Mouse (Mus musculus) testis, adult 2 months (tissue): ENCODE data around the gene Elane. TPM values are rescaled to one million over a fixed set of nuclear protein-coding genes. Genes with fewer than 3 reads are reported as not detected.

Experiments
- H3K27ac ChIP-seq: fragments of 200-500 bp; 2 replicates; pipeline ENCODE4 v1.5.1; 2012; ENCODE audit warnings: low read depth, low read length; ENCODE audit not compliant: control insufficient read depth, insufficient read depth
- H3K27me3 ChIP-seq: fragments of 200-500 bp; 2 replicates; pipeline ENCODE4 v1.6.1; 2012; ENCODE audit warnings: mild to moderate bottlenecking, low read length, moderate library complexity; ENCODE audit not compliant: control insufficient read depth, insufficient read depth
- H3K36me3 ChIP-seq: fragments of 200-500 bp; 2 replicates; pipeline ENCODE4 v1.6.1; 2012; ENCODE audit warnings: mild to moderate bottlenecking, low read length; ENCODE audit not compliant: control insufficient read depth, insufficient read depth
- H3K4me1 ChIP-seq: fragments of 200-500 bp; 2 replicates; pipeline ENCODE4 v1.6.1; 2012; ENCODE audit warnings: low read length; ENCODE audit not compliant: control insufficient read depth, insufficient read depth
- H3K4me3 ChIP-seq: fragments of 200-500 bp; 2 replicates; pipeline ENCODE4 v1.5.1; 2012; ENCODE audit warnings: low read depth, mild to moderate bottlenecking, low read length, moderate library complexity, mixed read lengths; ENCODE audit not compliant: control insufficient read depth
- CTCF ChIP-seq: fragments of 200-500 bp; IDR thresholded peaks from 2 replicates; pipeline ENCODE4 v1.5.1; 2012; ENCODE audit warnings: low read depth, mild to moderate bottlenecking, inconsistent platforms, low read length, moderate library complexity; ENCODE audit not compliant: control insufficient read depth, insufficient read depth, insufficient replicate concordance
- POLR2A ChIP-seq: fragments of 200-500 bp; IDR thresholded peaks from 2 replicates; pipeline ENCODE4 v1.6.1; 2012; ENCODE audit warnings: low read depth, mild to moderate bottlenecking, inconsistent platforms, low read length, moderate library complexity; ENCODE audit not compliant: control insufficient read depth
- polyA plus RNA-seq: library from polyadenylated mRNA; depleted of rRNA; stranded (reverse); fragments of >200 nt; gene quantifications from 2 replicates; pipeline ENCODE4 v1.2.3, GENCODE M21; 2012

The Elane gene
- polyA plus RNA-seq, 1 experiment = 0.11 TPM

- peaks cover 3% of the 10 kb centered on the region for H3K36me3 ChIP-seq
- no peaks in the 10 kb centered on the region for H3K27me3 ChIP-seq
- peaks cover 31% of the 10 kb centered on the region for H3K4me1 ChIP-seq
- peak overlapping the region; percentile 100 for H3K27ac ChIP-seq
- peak overlapping the region; percentile 97 for H3K4me3 ChIP-seq
- TF ChIP-seq POLR2A (no peak; the same call in 1 of the 2 replicates), CTCF (no peak)
These were observed 31.1 kb upstream of the Elane start for GRCm38 (mm10) chr10:79854801-79855541.

- Histone ChIP-seq H3K4me3 (peak overlapping the region; percentile 97), H3K36me3 (peaks cover 2% of the 10 kb centered on the region), H3K27me3 (no peaks in the 10 kb centered on the region), H3K27ac (peak overlapping the region; percentile 30; the same call in 1 of the 2 replicates), H3K4me1 (peaks cover 29% of the 10 kb centered on the region)
- TF ChIP-seq CTCF = no peak
- no peak for TF ChIP-seq POLR2A
These were observed 30.4 kb upstream of the Elane start for GRCm38 (mm10) chr10:79855558-79856184.

GRCm38 (mm10) chr10:79856280-79856679 lies 29.8 kb upstream of the Elane start:
- H3K27me3 ChIP-seq = no peaks in the 10 kb centered on the region
- peak overlapping the region; percentile 39 for H3K4me3 ChIP-seq
- no peak for TF ChIP-seq POLR2A
- TF ChIP-seq CTCF = no peak
- no peak overlapping the region for H3K27ac ChIP-seq
- peaks cover 5% of the 10 kb centered on the region for H3K36me3 ChIP-seq
- peaks cover 29% of the 10 kb centered on the region for H3K4me1 ChIP-seq

- Histone ChIP-seq H3K27me3 (no peaks in the 10 kb centered on the region), H3K4me3 (peak overlapping the region; percentile 39), H3K4me1 (peaks cover 24% of the 10 kb centered on the region), H3K36me3 (peaks cover 5% of the 10 kb centered on the region), H3K27ac (0 out of 2 replicates have a peak overlapping the region, but pooled peaks have one; percentile 11)
- TF ChIP-seq POLR2A = no peak
- no peak for TF ChIP-seq CTCF
These were observed 29.2 kb upstream of the Elane start for GRCm38 (mm10) chr10:79856704-79857451.

- no peak for TF ChIP-seq POLR2A
- no peak for TF ChIP-seq CTCF
- Histone ChIP-seq H3K36me3 (peaks cover 5% of the 10 kb centered on the region), H3K4me3 (no peak overlapping the region), H3K4me1 (peaks cover 19% of the 10 kb centered on the region), H3K27me3 (no peaks in the 10 kb centered on the region), H3K27ac (no peak overlapping the region)
These were observed 28.6 kb upstream of the Elane start for GRCm38 (mm10) chr10:79857452-79857811.

GRCm38 (mm10) chr10:79857894-79858293 lies 28.2 kb upstream of the Elane start:
- H3K4me3 ChIP-seq = no peak overlapping the region
- peaks cover 5% of the 10 kb centered on the region for H3K36me3 ChIP-seq
- no peaks in the 10 kb centered on the region for H3K27me3 ChIP-seq
- no peak overlapping the region for H3K27ac ChIP-seq
- peaks cover 14% of the 10 kb centered on the region for H3K4me1 ChIP-seq
- TF ChIP-seq POLR2A = no peak
- no peak for TF ChIP-seq CTCF
